Mouse (Mus musculus) thymus, postnatal 14 days (tissue): ENCODE results near the gene Ankrd60.

Experiments used
- DNase-seq: peaks from one replicate; pipeline ENCODE4 v3.0.0; 2021

The Ankrd60 gene

GRCm38 (mm10) chr2:173583455-173583854 is 5.3 kb upstream of the Ankrd60 start:
- peak; percentile 65 for DNase-seq

DNA sequence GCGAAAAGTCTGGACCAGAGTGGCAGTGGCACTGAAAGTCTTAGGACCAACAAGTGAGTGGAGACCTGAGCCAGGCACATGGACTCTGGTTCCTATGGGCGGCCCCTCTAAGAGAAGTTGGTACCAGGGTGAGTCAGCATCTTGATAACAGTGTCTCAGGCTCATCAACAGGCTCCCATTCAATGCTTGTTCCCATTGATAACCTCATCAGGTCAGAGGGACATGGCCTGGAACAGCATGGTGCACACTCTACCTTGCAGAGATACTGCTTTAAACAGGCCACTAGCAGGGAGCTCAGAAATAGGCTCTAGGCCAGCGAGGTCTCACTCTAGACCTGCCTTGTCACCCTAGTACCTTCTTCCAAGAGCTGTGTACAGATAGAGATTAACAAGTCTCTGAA is 4.7 kb upstream of the Ankrd60 start:
- DNase-seq, result no peak

- no peak for DNase-seq
Measured at GRCm38 (mm10) chr2:173581096-173581495, 2.9 kb upstream of the Ankrd60 start.

DNA sequence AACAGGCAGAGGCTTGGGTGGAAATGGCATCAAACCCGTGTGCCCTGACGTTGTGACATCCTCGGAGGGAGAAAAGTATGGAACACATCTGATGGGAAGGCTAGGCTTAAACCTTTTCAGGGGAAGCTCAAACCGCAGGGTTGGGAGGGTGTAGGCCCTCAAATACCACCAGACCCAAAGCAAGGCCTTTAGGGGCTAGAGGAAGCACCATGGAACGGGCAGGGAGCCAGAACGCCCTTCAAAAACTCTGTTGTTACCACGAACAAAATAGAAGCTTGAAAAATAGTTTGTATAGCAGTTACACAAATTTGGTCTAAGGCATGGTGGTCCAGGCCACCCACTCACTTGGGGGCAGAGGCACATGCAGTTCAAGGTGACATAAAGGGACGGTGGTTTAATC is 430 bp upstream of the Ankrd60 start:
- peak; percentile 47 for DNase-seq

DNA sequence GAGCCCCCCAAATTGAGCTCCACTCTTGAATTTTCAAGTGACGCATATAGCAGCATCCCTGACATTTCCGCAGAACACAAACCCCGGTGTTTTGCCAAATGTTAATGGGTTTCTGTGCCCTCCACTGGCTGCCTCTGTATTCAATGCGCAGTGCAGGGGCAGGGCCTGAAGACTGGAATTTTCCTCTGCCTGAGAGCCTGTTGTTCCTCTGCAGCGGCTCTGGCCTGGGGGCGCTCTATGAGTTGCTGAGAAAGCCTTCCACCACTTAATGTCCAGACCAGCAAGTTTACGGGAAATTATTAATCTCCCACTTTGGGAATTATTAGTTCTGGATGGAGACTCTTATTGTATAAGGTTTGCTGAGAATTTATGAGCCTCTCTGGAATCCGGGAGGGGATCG is 14.0 kb downstream of the Ankrd60 start:
- no peak for DNase-seq

GRCm38 (mm10) chr2:173563336-173563735 is 14.8 kb downstream of the Ankrd60 start:
- DNase-seq, result no peak

GRCm38 (mm10) chr2:173561851-173562442 is 16.2 kb downstream of the Ankrd60 start:
- peak; percentile 81 for DNase-seq

- no peak for DNase-seq
Measured at GRCm38 (mm10) chr2:173558754-173559396, 19.3 kb downstream of the Ankrd60 start.

DNA sequence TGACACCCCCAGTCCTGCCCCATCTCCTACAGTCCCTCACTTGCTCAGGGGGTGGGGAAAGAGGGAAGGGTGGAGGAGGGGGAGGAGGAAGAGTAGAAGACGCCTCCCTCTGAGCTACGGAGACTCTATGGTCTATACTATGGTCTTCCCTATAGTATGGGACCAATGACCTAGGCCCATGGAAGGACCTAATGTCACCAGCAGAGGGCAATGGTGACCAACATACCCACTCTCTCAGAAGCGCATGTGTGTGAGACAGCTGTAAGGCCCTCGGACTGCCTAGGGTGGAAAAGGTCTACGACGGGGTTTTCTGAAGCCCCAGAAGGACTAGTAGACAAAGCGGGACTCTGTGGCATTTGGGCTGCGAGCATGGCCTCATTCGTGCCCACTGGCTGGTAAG is 24.3 kb downstream of the Ankrd60 start:
- peak; percentile 67 for DNase-seq

DNA sequence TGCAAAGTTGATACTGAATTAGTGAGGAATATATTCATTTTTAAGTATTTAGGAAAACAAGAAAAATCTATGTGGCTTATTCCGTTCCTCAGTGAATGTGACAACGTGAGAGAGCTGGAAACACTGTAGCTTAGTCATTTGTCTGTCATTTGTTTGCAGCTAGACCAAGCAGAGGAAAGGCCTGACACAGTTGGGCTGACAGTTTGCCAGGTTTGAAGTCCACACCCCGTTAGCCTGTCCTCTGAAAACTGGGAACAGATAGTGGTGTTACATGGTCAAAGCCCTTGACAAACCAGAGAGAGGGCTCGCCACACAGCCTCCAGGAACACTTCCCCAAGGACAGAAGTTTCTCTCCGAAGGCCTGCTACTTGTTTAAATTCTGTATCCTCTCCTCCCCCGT is 27.5 kb downstream of the Ankrd60 start:
- DNase-seq, result no peak

- DNase-seq, result no peak
Measured at GRCm38 (mm10) chr2:173549236-173549635, 28.9 kb downstream of the Ankrd60 start.

DNA sequence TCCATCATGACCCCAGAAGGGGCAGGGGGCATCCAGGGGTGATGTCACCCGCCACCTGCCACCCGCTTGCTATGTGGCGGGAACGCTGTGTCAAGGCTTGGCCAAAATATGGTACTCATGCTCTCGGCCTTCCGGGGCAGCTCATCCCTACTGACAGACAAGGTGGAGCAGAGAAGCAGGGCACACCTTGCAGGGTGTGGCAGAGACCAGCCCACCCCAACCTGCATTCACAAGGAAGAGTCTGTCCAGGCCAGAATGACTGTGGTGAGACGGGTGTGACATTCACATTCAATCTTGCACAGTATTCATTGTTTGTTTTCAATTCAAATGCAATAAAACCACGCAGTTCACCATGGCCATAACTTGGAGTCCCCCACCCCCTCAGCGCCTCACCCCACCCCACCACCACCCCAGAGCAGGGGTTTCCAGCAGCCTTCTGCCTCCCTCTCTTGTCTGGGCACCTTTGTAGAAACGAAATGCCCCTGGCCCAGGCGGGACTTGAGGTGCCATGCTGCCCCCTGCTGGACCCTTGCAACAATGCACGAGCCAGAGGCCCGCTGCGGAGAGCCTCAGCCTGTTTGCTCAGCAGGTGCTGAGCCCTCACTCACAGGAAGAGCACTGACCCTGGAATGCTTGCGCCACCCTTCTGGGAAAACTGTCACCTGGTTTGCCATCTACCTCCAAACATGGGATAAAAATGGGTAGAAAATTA is 32.0 kb downstream of the Ankrd60 start:
- peak; percentile 89 for DNase-seq

DNA sequence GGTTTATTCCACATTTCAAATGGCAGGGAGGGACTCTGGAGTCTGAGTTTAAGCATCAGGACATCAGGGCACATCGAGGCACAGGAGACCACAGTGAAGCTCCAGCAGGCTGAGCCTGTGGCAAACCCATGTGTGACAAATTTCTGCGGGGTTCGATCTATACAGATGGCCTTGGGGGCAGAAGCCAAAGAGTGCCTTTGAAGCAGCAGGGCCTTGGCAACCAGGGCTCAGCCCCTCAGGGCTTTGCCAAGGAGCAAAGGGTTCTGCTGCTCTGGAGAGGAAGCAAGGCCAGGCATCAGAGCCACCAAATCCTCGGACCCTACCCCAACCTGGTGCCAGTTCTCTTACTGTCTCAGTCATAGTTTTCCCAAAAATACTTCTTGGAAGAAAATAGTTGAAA is 35.4 kb downstream of the Ankrd60 start:
- DNase-seq, result no peak

DNA sequence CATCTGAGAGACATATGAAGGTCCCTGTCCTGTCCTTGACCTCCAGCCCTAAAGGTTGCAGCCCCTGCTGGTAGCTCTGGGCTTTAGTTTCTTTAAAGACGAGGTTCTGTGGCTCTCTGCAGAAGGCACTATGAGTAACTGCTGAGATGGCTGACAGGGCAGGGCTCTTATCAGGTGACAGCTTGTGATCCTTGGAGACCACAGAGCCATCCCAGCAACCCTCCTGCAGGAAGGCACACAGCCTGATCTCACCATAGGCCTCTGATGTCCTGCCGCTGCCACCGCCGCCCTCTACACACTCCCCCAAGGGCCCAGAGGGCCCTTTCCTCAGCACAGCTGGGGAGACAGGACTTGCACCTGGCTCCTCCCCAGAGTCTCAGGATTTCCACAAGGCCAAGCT is 36.4 kb downstream of the Ankrd60 start:
- peak; percentile 21 for DNase-seq

GRCm38 (mm10) chr2:173539781-173540180 is 38.4 kb downstream of the Ankrd60 start:
- no peak for DNase-seq

- DNase-seq, result no peak
Measured at GRCm38 (mm10) chr2:173535886-173536285, 42.3 kb downstream of the Ankrd60 start.

DNA sequence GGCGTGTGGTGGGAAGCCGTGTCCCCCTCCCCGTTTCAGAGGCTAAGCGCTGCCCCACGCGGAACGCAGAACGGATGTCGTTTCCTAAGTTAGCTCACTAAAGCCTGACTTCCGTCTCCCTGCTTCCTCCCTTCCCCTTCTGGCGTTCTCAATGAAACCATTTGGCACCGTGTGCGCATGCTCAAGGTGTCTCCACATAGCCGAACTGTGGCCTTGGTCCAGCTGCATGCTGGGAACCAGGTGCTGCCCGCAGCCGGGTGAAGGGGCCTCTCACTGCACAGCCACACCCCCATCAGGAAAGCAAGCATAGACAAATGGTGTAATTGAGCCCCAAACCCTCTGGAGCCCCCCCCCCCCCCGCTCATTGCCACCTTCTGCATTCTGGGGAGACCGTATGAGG is 42.8 kb downstream of the Ankrd60 start:
- no peak for DNase-seq

DNA sequence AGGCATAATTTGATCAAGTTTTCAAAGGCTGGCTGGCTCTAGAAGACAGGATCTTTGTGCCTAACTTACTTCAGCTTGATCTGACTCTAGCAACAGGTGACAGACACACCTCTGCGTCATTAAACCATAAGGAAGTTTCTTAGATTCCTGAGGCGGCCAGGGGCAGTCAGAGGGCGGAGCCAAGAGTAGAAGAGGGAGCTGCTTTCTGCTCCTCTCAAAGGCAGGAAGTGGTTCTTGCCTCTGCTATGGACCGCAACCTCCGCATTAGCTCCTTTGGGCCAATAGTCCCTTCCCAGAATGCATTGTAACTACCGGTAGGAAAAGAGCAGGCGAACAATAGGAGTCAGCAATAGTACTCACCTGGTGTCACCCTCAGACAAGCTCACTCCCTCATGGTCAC is 43.6 kb downstream of the Ankrd60 start:
- DNase-seq, result peak; percentile 57

GRCm38 (mm10) chr2:173532711-173533462 is 45.3 kb downstream of the Ankrd60 start:
- no peak for DNase-seq

DNA sequence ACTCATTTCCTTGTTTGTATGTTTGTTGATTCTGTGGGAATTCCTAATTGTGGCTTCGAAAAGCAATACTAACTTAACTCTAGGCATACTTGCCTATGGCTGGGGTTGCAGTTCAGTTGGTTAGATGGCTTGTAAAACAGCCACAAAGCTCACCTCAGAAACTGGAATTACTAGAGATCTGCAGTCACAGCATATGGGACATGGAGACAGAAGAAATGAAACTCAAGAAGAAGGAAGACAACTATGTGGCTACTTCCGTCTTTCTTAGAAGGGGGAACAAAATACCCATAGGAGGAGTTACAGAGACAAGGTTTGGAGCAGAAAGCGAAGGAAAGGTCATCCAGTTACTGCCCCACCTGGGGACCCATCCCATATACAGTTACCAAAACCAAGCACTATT is 49.7 kb downstream of the Ankrd60 start:
- no peak for DNase-seq

DNA sequence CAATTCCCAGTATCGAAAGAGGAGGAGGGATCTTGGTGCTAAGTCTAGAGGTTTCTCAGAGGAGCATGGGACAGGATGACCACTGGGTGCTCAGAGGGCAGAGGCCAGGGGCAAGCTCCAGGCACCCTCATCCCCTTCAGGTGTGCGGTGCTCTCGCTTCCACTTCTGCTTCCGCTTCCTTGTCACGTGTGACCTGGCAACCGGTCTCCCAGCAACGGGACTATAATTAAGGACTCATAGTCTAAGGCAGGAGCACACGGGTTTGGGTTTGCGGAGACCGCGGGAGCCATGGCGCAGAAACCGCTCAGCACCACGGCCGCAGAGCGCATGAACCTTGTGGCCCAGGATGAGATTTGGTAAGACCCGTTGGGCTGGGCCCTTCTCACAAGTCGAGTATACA is 55.8 kb downstream of the Ankrd60 start, which contains the start of gene 1700021F07Rik:
TSS of gene 1700021F07Rik (plus strand) at position 211 of the 400 bp plus-strand sequence.
- DNase-seq, result no peak
